Mouse (Mus musculus): ENCODE data around the gene Gm3383. TPM values are rescaled to one million over a fixed set of nuclear protein-coding genes. Genes with fewer than 3 reads are reported as not detected.
"Not testable (repeated sequence)": the region's sequence is repeated elsewhere in the genome, so short reads cannot be mapped to it uniquely, and the experiment has no call there.

Gm3383 gene
- total RNA-seq (2017) = not detected in 2 replicates

DNA sequence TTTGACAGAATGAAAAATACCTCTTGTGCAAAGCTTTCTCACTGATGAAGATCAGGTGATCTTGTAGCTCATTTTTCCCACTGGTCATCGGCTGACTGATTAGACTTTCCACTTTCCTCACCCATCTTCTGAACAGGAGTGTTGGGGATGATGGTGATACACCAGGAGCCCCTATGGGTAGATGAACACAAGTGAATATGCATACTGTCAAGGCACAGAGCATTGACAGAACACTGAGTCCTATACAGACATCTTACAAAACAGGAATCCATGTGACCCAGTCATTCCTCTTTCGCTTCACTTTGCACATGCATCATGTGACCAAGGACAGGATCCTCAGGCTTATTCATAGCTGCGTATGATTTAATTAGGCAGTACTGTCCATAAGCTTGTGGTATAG is at the start of gene Gm3383:
Gene Gm3383 (minus strand): TSS at position 101 of the 400 bp plus-strand sequence.
- ATAC-seq (ENCODE audit: extremely low read depth, insufficient number of reproducible peaks, low FRiP score, poor library complexity, severe bottlenecking) = not testable (repeated sequence)

GRCm38 (mm10) chr14:5855911-5856310 is 48.1 kb upstream of the Gm3383 start:
- not testable (repeated sequence) for ATAC-seq (ENCODE audit: extremely low read depth, insufficient number of reproducible peaks, low FRiP score, poor library complexity, severe bottlenecking)

GRCm38 (mm10) chr14:5830229-5830628 is 22.4 kb upstream of the Gm3383 start, which contains the start of gene Gm3424:
Gene Gm3424, minus strand, starts transcription at chr14:5830329.
- ATAC-seq (ENCODE audit: extremely low read depth, insufficient number of reproducible peaks, low FRiP score, poor library complexity, severe bottlenecking) = not testable (repeated sequence)

DNA sequence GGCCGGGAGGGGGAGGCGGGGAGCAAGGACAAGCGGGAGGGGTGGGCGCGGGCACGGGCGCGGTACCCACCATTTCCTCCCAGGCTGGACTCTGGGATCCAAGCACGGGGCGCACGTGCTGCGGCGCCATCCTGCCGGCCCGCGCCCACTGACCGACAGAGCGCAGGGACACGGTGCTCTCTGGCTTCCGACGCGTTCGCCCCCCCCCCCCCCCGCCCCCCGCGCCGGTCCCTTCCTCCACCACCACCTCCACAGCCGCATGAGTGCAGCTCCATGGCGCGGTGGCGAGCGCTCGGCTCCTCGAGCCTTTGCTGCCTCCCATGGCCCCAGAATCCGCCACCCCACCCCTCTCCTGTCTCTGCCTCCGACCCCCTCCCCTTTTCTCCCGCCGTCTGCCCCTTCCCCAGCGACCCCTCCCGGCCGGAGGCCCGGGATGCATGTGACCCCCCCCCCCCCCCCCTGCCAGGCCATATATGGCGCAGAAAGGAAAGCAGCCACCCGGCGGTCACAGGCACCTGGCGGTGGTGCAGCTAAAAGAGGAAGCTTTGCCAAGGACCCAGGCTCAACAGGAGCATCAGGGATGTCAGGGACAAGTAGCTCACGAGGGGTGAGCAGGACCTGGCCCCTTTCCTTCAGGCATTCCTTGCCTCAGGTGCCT is 5.0 kb upstream of the Gm3383 start:
- not testable (repeated sequence) for ATAC-seq (ENCODE audit: extremely low read depth, insufficient number of reproducible peaks, low FRiP score, poor library complexity, severe bottlenecking)

- not testable (repeated sequence) for ATAC-seq (ENCODE audit: extremely low read depth, insufficient number of reproducible peaks, low FRiP score, poor library complexity, severe bottlenecking)
Measured at GRCm38 (mm10) chr14:5741477-5741876, 66.3 kb downstream of the Gm3383 start, which contains the start of gene Gm3373. Gene Gm3373, minus strand, starts transcription at chr14:5741577.

DNA sequence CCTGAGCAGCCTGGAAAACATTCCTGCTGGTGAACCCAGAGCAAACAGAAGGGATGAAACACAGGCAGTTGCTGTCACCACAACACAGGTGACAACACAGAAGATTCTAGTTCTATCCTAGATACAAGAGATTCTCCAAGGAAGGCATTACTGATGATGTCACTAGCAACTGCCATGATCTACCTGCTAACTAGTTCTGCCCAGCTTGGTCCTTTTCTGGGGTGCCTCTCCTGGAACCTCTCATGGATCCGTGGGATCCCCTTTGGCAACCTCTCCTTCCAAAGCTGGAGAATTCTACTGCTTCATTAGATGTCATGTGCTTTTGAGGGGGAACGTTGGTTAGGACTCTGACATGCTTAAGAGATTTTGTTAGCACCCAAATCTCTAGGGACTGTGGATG is 120.4 kb downstream of the Gm3383 start, which contains the start of gene Gm9603:
Gene Gm9603 (minus strand): TSS at position 101 of the 400 bp plus-strand sequence.
- not testable (repeated sequence) for ATAC-seq (ENCODE audit: extremely low read depth, insufficient number of reproducible peaks, low FRiP score, poor library complexity, severe bottlenecking)

DNA sequence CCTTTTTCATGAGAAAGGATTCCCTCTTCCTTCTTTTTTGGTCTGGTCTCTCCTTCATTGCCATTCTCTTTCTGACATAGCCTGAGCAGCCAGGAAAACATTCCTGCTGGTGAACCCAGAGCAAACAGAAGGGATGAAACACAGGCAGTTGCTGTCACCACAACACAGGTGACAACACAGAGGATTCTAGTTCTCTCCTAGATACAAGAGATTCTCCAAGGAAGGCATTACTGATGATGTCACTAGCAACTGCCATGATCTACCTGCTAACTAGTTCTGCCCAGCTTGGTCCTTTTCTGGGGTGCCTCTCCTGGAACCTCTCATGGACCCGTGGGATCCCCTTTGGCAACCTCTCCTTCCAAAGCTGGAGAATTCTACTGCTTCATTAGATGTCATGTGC is 174.9 kb downstream of the Gm3383 start, which contains the start of gene Gm8265:
Gene Gm8265 (minus strand): TSS at position 101 of the 400 bp plus-strand sequence.
- not testable (repeated sequence) for ATAC-seq (ENCODE audit: extremely low read depth, insufficient number of reproducible peaks, low FRiP score, poor library complexity, severe bottlenecking)

Other genes starting within 250 kb of the Gm3383 start
- gene Gm8265, start 175.0 kb downstream of the Gm3383 start, total RNA-seq (2017) = not detected in 2 replicates
- not detected in 2 replicates for gene Gm9603, start 120.5 kb downstream of the Gm3383 start, total RNA-seq (2017)
- 0.47 TPM in 1 of 2 replicates, not detected in the other for gene Gm3373, start 66.4 kb downstream of the Gm3383 start, total RNA-seq (2017)
- gene Gm3424, start 22.3 kb upstream of the Gm3383 start, total RNA-seq (2017) = not detected in 2 replicates
- not detected in 2 replicates for gene Gm8237, start 72.4 kb upstream of the Gm3383 start, total RNA-seq (2017)
- not detected in 2 replicates for gene Gm3248, start 153.8 kb upstream of the Gm3383 start, total RNA-seq (2017)
- gene Gm3453, start 171.2 kb upstream of the Gm3383 start, total RNA-seq (2017) = not detected in 2 replicates

All from neutrophil, adult 5-6 weeks (primary cell).